Mouse (Mus musculus): ENCODE measurements around the gene Fbxl16.
"Not testable (repeated sequence)": the region's sequence is repeated elsewhere in the genome, so short reads cannot be mapped to it uniquely, and the experiment has no call there.

Fbxl16 gene

GRCm38 (mm10) chr17:25795609-25796092 lies 13.2 kb upstream of the Fbxl16 start, which contains the start of gene AC134908.4:
TSS of gene AC134908.4 (minus strand) at chr17:25795659.
- in situ Hi-C loops (cut with MboI, MseI) = loop anchor here in 1 of 2 experiments (5.0 kb wide), 1 partner anchor 63 kb away; no protein-coding TSS in a partner anchor

- in situ Hi-C loops (cut with MboI, MseI) = loop anchor here in 1 of 2 experiments (5.0 kb wide), 1 partner anchor 64 kb away; no protein-coding TSS in a partner anchor
Measured at GRCm38 (mm10) chr17:25796211-25796771, 12.6 kb upstream of the Fbxl16 start.

- in situ Hi-C loops (cut with MboI, MseI) = loop anchor here in 1 of 2 experiments (5.0 kb wide), 1 partner anchor 65 kb away; no protein-coding TSS in a partner anchor
Measured at GRCm38 (mm10) chr17:25796951-25797369, 11.9 kb upstream of the Fbxl16 start, which contains the start of gene Metrn. TSS of gene Metrn (minus strand) at chr17:25797136.

- in situ Hi-C loops (cut with MboI, MseI) = loop anchor here (5.0 kb wide), 1 partner anchor 34 kb away; no protein-coding TSS in a partner anchor
Measured at GRCm38 (mm10) chr17:25801029-25801428, 7.9 kb upstream of the Fbxl16 start.

GRCm38 (mm10) chr17:25802825-25803517 lies 5.9 kb upstream of the Fbxl16 start:
- in situ Hi-C loops (cut with MboI, MseI) = loop anchor here (5.0 kb wide), 1 partner anchor 36 kb away; no protein-coding TSS in a partner anchor

- in situ Hi-C loops (cut with MboI, MseI) = no loop called here
Measured at GRCm38 (mm10) chr17:25806507-25806906, 2.4 kb upstream of the Fbxl16 start.

GRCm38 (mm10) chr17:25807452-25807851 lies 1.4 kb upstream of the Fbxl16 start:
- in situ Hi-C loops (cut with MboI, MseI) = not testable (repeated sequence)

- in situ Hi-C loops (cut with MboI, MseI) = no loop called here
Measured at GRCm38 (mm10) chr17:25808028-25808427, 857 bp upstream of the Fbxl16 start.

- in situ Hi-C loops (cut with MboI, MseI) = no loop called here
Measured at GRCm38 (mm10) chr17:25809606-25810340, 888 bp downstream of the Fbxl16 start.

GRCm38 (mm10) chr17:25810890-25811289 lies 2.0 kb downstream of the Fbxl16 start:
- in situ Hi-C loops (cut with MboI, MseI) = no loop called here

GRCm38 (mm10) chr17:25813471-25813870 lies 4.6 kb downstream of the Fbxl16 start:
- in situ Hi-C loops (cut with MboI, MseI) = no loop called here

GRCm38 (mm10) chr17:25817662-25818061 lies 8.8 kb downstream of the Fbxl16 start:
- in situ Hi-C loops (cut with MboI, MseI) = no loop called here

GRCm38 (mm10) chr17:25818851-25819780 lies 10.2 kb downstream of the Fbxl16 start:
- in situ Hi-C loops (cut with MboI, MseI) = no loop called here

- in situ Hi-C loops (cut with MboI, MseI) = loop anchor here in 1 of 2 experiments (10.0 kb wide), 1 partner anchor 1721 kb away; no protein-coding TSS in a partner anchor
Measured at GRCm38 (mm10) chr17:25823452-25823851, 14.6 kb downstream of the Fbxl16 start, which contains the start of gene Wdr24. TSS of gene Wdr24 (plus strand) at chr17:25823627.

- in situ Hi-C loops (cut with MboI, MseI) = loop anchor here in 1 of 2 experiments (10.0 kb wide), 1 partner anchor 1720 kb away; no protein-coding TSS in a partner anchor
Measured at GRCm38 (mm10) chr17:25824362-25825142, 15.7 kb downstream of the Fbxl16 start.

GRCm38 (mm10) chr17:25825311-25825710 lies 16.4 kb downstream of the Fbxl16 start:
- in situ Hi-C loops (cut with MboI, MseI) = loop anchor here in 1 of 2 experiments (10.0 kb wide), 1 partner anchor 1719 kb away; no protein-coding TSS in a partner anchor

GRCm38 (mm10) chr17:25825984-25826570 lies 17.2 kb downstream of the Fbxl16 start:
- in situ Hi-C loops (cut with MboI, MseI) = loop anchor here in 1 of 2 experiments (10.0 kb wide), 1 partner anchor 1719 kb away; no protein-coding TSS in a partner anchor

GRCm38 (mm10) chr17:25827011-25827410 lies 18.1 kb downstream of the Fbxl16 start:
- in situ Hi-C loops (cut with MboI, MseI) = loop anchor here in 1 of 2 experiments (10.0 kb wide), 1 partner anchor 1718 kb away; no protein-coding TSS in a partner anchor

Data from T-helper 17 cell (primary cell).